Mouse (Mus musculus) forelimb bud, embryonic 11.5 days (tissue): ENCODE data around the gene G0s2.
A peak's percentile ranks its signal among the peaks of the same experiment; 100 is the strongest.
"Not testable (repeated sequence)": the region's sequence is repeated elsewhere in the genome, so short reads cannot be mapped to it uniquely, and the experiment has no call there.

Source experiments
- DNase-seq: peaks from one replicate; pipeline ENCODE4 v3.0.0-alpha.2; 2012; ENCODE audit warnings: low read depth, low spot score

The G0s2 gene

GRCm38 (mm10) chr1:193253895-193254294 lies 19.1 kb downstream of the G0s2 start:
- not testable (repeated sequence) for DNase-seq

- DNase-seq, result no peak
These were observed 20.4 kb downstream of the G0s2 start for GRCm38 (mm10) chr1:193252616-193253015.

GRCm38 (mm10) chr1:193251386-193251785 lies 21.6 kb downstream of the G0s2 start:
- DNase-seq, result no peak

GRCm38 (mm10) chr1:193250026-193250425 lies 23.0 kb downstream of the G0s2 start:
- DNase-seq, result no peak

- no peak for DNase-seq
These were observed 28.8 kb downstream of the G0s2 start for GRCm38 (mm10) chr1:193244235-193244634.

GRCm38 (mm10) chr1:193243571-193244193 lies 29.3 kb downstream of the G0s2 start:
- DNase-seq, result no peak

- DNase-seq, result no peak
These were observed 30.2 kb downstream of the G0s2 start for GRCm38 (mm10) chr1:193242863-193243262.

- DNase-seq, result no peak
These were observed 30.8 kb downstream of the G0s2 start for GRCm38 (mm10) chr1:193242238-193242637.

- DNase-seq, result no peak
These were observed 31.6 kb downstream of the G0s2 start for GRCm38 (mm10) chr1:193241436-193241835.

- no peak for DNase-seq
These were observed 34.6 kb downstream of the G0s2 start for GRCm38 (mm10) chr1:193238426-193238825.

- no peak for DNase-seq
These were observed 38.1 kb downstream of the G0s2 start for GRCm38 (mm10) chr1:193234930-193235329.

GRCm38 (mm10) chr1:193234130-193234645 lies 38.8 kb downstream of the G0s2 start:
- no peak for DNase-seq

- DNase-seq, result no peak
These were observed 40.3 kb downstream of the G0s2 start for GRCm38 (mm10) chr1:193232732-193233131.

- DNase-seq, result no peak
These were observed 42.1 kb downstream of the G0s2 start for GRCm38 (mm10) chr1:193230935-193231334.

- DNase-seq, result no peak
These were observed 42.5 kb downstream of the G0s2 start for GRCm38 (mm10) chr1:193230531-193230930.

- DNase-seq, result no peak
These were observed 43.4 kb downstream of the G0s2 start for GRCm38 (mm10) chr1:193229570-193229969.

GRCm38 (mm10) chr1:193227537-193227936 lies 45.5 kb downstream of the G0s2 start:
- peak; percentile 37 for DNase-seq

GRCm38 (mm10) chr1:193226724-193227522 lies 46.1 kb downstream of the G0s2 start:
- DNase-seq, result peak; percentile 49

- no peak for DNase-seq
These were observed 46.9 kb downstream of the G0s2 start for GRCm38 (mm10) chr1:193226114-193226513.

- DNase-seq, result peak; percentile 28
These were observed 47.5 kb downstream of the G0s2 start for GRCm38 (mm10) chr1:193225531-193225930.
